Mouse (Mus musculus): ENCODE measurements around the gene Eln. TPM values are rescaled to one million over a fixed set of nuclear protein-coding genes. Genes with fewer than 3 reads are reported as not detected.

The Eln gene
- polyA plus RNA-seq, 1 experiment from 2014 or later = 285 TPM

Other genes with a start within 250 kb of the Eln start
- 1.4 TPM in 2 replicates for gene Clip2, start 194.9 kb downstream of the Eln start, polyA plus RNA-seq (2015; fragmentation: Nextera tagmentation; extraction: Ambion mirVana)
- not detected in 2 replicates for gene Syna, start 187.2 kb downstream of the Eln start, polyA plus RNA-seq (2015; fragmentation: Nextera tagmentation; extraction: Ambion mirVana)
- gene Rfc2, start 166.0 kb downstream of the Eln start, polyA plus RNA-seq (2015; fragmentation: Nextera tagmentation; extraction: Ambion mirVana) = 190 and 224 TPM in 2 replicates
- gene Lat2, start 132.3 kb downstream of the Eln start, polyA plus RNA-seq (2015; fragmentation: Nextera tagmentation; extraction: Ambion mirVana) = 4.5 and 5.7 TPM in 2 replicates
- 347 and 358 TPM in 2 replicates for gene Eif4h, start 107.8 kb downstream of the Eln start, polyA plus RNA-seq (2015; fragmentation: Nextera tagmentation; extraction: Ambion mirVana)
- gene Limk1, start 58.7 kb downstream of the Eln start, polyA plus RNA-seq (2015; fragmentation: Nextera tagmentation; extraction: Ambion mirVana) = 4.6 and 5.1 TPM in 2 replicates
- not detected in 2 replicates for gene Tmem270, start 159.4 kb upstream of the Eln start, polyA plus RNA-seq (2015; fragmentation: Nextera tagmentation; extraction: Ambion mirVana)
- 0.70 and 0.84 TPM in 2 replicates for gene Cldn13, start 168.2 kb upstream of the Eln start, polyA plus RNA-seq (2015; fragmentation: Nextera tagmentation; extraction: Ambion mirVana)
- 9.1 and 10.5 TPM in 2 replicates for gene Mettl27, start 185.0 kb upstream of the Eln start, polyA plus RNA-seq (2015; fragmentation: Nextera tagmentation; extraction: Ambion mirVana)
- gene Cldn4, start 199.6 kb upstream of the Eln start, polyA plus RNA-seq (2015; fragmentation: Nextera tagmentation; extraction: Ambion mirVana) = 3.1 TPM in 2 replicates
- gene Cldn3, start 238.9 kb upstream of the Eln start, polyA plus RNA-seq (2015; fragmentation: Nextera tagmentation; extraction: Ambion mirVana) = 8.0 and 32.8 TPM in 2 replicates